Mouse (Mus musculus) colon, adult 2 months (tissue): ENCODE results near the gene Gm19345. TPM values are rescaled to one million over a fixed set of nuclear protein-coding genes. Genes with fewer than 3 reads are reported as not detected.

Experiments used
- polyA plus RNA-seq: library from polyadenylated mRNA; depleted of rRNA; stranded (reverse); fragments of >200 nt; gene quantifications from 2 replicates; pipeline ENCODE4 v1.2.3, GENCODE M21; 2012; rRNA removed

Gene Gm19345
- 0.23 and 0.93 TPM in 2 replicates for polyA plus RNA-seq

GRCm38 (mm10) chr7:19851858-19852570 is at the start of gene Gm19345:
Gm19345 (plus strand) TSS chr7:19852003.

GRCm38 (mm10) chr7:19822604-19823058 is 29.2 kb upstream of the Gm19345 start, which contains the start of gene Bcl3:
Bcl3 (minus strand) TSS chr7:19822770.

GRCm38 (mm10) chr7:19861199-19861598 is 9.4 kb downstream of the Gm19345 start, which contains the start of gene Ceacam16:
Ceacam16 (minus strand) TSS chr7:19861299.

GRCm38 (mm10) chr7:19887849-19888248 is 36.0 kb downstream of the Gm19345 start, which contains the start of gene Ceacam19:
Ceacam19 (minus strand) TSS chr7:19887965.

Other genes starting within 250 kb of the Gm19345 start
- 149 and 153 TPM in 2 replicates for gene Clasrp, start 247.5 kb upstream of the Gm19345 start, polyA plus RNA-seq
- 78.7 and 93.0 TPM in 2 replicates for gene Relb, start 222.6 kb upstream of the Gm19345 start, polyA plus RNA-seq
- 143 and 159 TPM in 2 replicates for gene Clptm1, start 187.0 kb upstream of the Gm19345 start, polyA plus RNA-seq
- 35.5 and 39.0 TPM in 2 replicates for gene Apoc2, start 174.1 kb upstream of the Gm19345 start, polyA plus RNA-seq
- not detected in 2 replicates for gene Gm44805, start 170.6 kb upstream of the Gm19345 start, polyA plus RNA-seq
- 0.49 and 1.3 TPM in 2 replicates for gene Apoc4, start 170.5 kb upstream of the Gm19345 start, polyA plus RNA-seq
- gene Apoc1, start 159.3 kb upstream of the Gm19345 start, polyA plus RNA-seq = 0.65 and 1.6 TPM in 2 replicates
- gene Apoe, start 152.8 kb upstream of the Gm19345 start, polyA plus RNA-seq = 734 and 810 TPM in 2 replicates
- gene Tomm40, start 136.6 kb upstream of the Gm19345 start, polyA plus RNA-seq = 106 and 114 TPM in 2 replicates
- 167 and 177 TPM in 2 replicates for gene Nectin2, start 101.5 kb upstream of the Gm19345 start, polyA plus RNA-seq
- gene Bcam, start 81.0 kb upstream of the Gm19345 start, polyA plus RNA-seq = 56.6 and 61.3 TPM in 2 replicates
- gene Cblc, start 55.2 kb upstream of the Gm19345 start, polyA plus RNA-seq = 140 and 141 TPM in 2 replicates
- gene Bcl3, start 29.2 kb upstream of the Gm19345 start, polyA plus RNA-seq = 183 and 189 TPM in 2 replicates
- 0.28 and 0.88 TPM in 2 replicates for gene Ceacam16, start 9.3 kb downstream of the Gm19345 start, polyA plus RNA-seq
- gene Ceacam19, start 36.0 kb downstream of the Gm19345 start, polyA plus RNA-seq = not detected in 2 replicates
- 10.9 and 14.4 TPM in 2 replicates for gene Pvr, start 69.2 kb downstream of the Gm19345 start, polyA plus RNA-seq
- 42.4 and 60.3 TPM in 2 replicates for gene Igsf23, start 98.8 kb downstream of the Gm19345 start, polyA plus RNA-seq
- 97.5 and 113 TPM in 2 replicates for gene Ceacam20, start 113.4 kb downstream of the Gm19345 start, polyA plus RNA-seq
- 3.1 and 4.7 TPM in 2 replicates for gene Nlrp9b, start 139.5 kb downstream of the Gm19345 start, polyA plus RNA-seq
- gene Vmn1r91, start 247.7 kb downstream of the Gm19345 start, polyA plus RNA-seq = 0.02 TPM in 1 of 2 replicates, not detected in the other